Mouse (Mus musculus) embryonic facial prominence, embryonic 14.5 days (tissue): Measurements from ENCODE around the gene 4933415A04Rik. TPM values are rescaled to one million over a fixed set of nuclear protein-coding genes. Genes with fewer than 3 reads are reported as not detected.

Source experiments
- ATAC-seq: fragments of 200-750 bp; cut with Nextera tagmentation; 2 replicates; pipeline ENCODE4 v1.8.0; 2017; ENCODE audit warnings: low read depth, moderate number of reproducible peaks, moderate TSS enrichment
- DNase-seq: peaks from one replicate; pipeline ENCODE4 v3.0.0-alpha.2; 2015; ENCODE audit warnings: low spot score
- H3K27ac ChIP-seq: fragments of 300-500 bp; sonication (generic); replicated peaks from 2 replicates; pipeline ENCODE4 v1.5.1; 2014; ENCODE audit warnings: low read depth, mild to moderate bottlenecking, low read length, moderate library complexity
- H3K27me3 ChIP-seq: fragments of 300-500 bp; sonication (generic); replicated peaks from 2 replicates; pipeline ENCODE4 v1.6.1; 2014; ENCODE audit warnings: low read length; ENCODE audit not compliant: control insufficient read depth, insufficient read depth
- H3K36me3 ChIP-seq: fragments of 300-500 bp; sonication (generic); 2 replicates; pipeline ENCODE4 v1.6.1; 2014; ENCODE audit warnings: low read length, mixed read lengths; ENCODE audit not compliant: control insufficient read depth, insufficient read depth
- H3K4me1 ChIP-seq: fragments of 300-500 bp; sonication (generic); 2 replicates; pipeline ENCODE4 v1.6.1; 2014; ENCODE audit warnings: antibody characterized with exemption, low read length; ENCODE audit not compliant: control insufficient read depth, insufficient read depth
- H3K4me2 ChIP-seq: fragments of 300-500 bp; sonication (generic); 2 replicates; pipeline ENCODE4 v1.6.1; 2014; ENCODE audit warnings: low read depth, mild to moderate bottlenecking, low read length, moderate library complexity, mixed read lengths
- H3K4me3 ChIP-seq: fragments of 300-500 bp; sonication (generic); 2 replicates; pipeline ENCODE4 v1.5.1; 2014; ENCODE audit warnings: low read depth, mild to moderate bottlenecking, low read length
- H3K9ac ChIP-seq: fragments of 300-500 bp; sonication (generic); 2 replicates; pipeline ENCODE4 v1.6.1; 2014; ENCODE audit warnings: low read depth, mild to moderate bottlenecking, low read length, moderate library complexity, mixed read lengths
- H3K9me3 ChIP-seq: fragments of 300-500 bp; sonication (generic); 2 replicates; pipeline ENCODE4 v1.6.1; 2016; ENCODE audit warnings: low read length; ENCODE audit not compliant: control insufficient read depth
- WGBS: fragments of 180-500 bp; shearing (Covaris S2); extraction: QIAGEN DNeasy Blood & Tissue Kit; methylation state at CpG from one replicate; pipeline ENCODE4 v1.1.7; 2014; 5-methylcytosine and 5-hydroxymethylcytosine counted together
- polyA plus RNA-seq: library from polyadenylated mRNA; unstranded; fragments of >200 nt; fragmentation: Nextera tagmentation; extraction: Ambion mirVana; gene quantifications from 2 replicates; pipeline ENCODE4 v1.2.1, GENCODE M21; 2014

4933415A04Rik gene
- polyA plus RNA-seq, 1 experiment from 2014 or later, result 2.2 TPM

DNA sequence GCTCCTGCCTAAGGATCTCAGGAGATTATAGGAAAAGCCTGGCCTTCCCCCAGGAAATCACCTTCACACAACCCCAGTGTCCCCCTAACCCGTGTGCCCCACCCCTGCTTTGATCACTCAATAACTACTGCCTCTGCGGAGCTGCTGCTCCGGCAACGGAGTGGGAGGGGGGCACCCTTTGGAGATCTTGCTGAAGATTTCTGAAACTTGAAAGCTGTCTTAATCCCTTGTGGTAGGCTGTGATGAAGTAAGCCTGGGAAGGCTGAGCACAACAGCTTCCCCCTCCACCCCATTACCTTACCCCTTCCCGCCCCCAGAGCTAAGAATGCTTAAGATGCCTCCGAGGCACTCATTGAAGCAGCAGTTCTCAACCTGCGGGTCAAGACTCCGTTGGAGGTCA lies 21.0 kb upstream of the 4933415A04Rik start:
- no peaks in the 10 kb centered on the region for H3K36me3 ChIP-seq
- H3K27ac ChIP-seq, result 0 out of 2 replicates have a peak overlapping the region, but pooled peaks have one; percentile 9
- H3K4me3 ChIP-seq, result no peak overlapping the region
- H3K4me1 ChIP-seq, result peaks cover 8% of the 10 kb centered on the region
- no peaks in the 10 kb centered on the region for H3K9me3 ChIP-seq
- no peaks in the 10 kb centered on the region for H3K27me3 ChIP-seq
- H3K9ac ChIP-seq, result no peak overlapping the region
- peak; percentile 39 for ATAC-seq
- peak; percentile 55 for DNase-seq
- 7% methylated on average over 8 of the region's 8 CpGs for WGBS
- peak overlapping the region; percentile 0; the same call in 1 of the 2 replicates for H3K4me2 ChIP-seq

DNA sequence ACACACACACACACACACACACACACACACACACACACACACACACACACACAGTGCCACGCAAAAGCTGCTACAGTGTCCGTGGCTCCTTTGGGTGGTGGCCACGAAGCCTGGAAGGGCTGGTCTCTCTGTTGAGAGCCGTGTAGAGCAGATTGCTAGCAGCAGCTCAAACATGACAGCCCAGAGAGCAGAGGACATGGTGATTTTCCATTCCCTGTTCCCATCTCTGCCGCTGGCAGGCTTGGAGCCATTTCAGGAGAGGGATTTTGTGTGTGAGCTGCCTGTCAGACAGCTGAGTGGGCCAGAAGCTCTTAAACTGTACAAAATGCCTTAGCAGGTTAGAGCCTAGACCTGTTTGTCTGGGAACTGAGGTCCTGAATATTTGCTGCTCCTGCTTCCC lies 20.1 kb upstream of the 4933415A04Rik start:
- no peak for DNase-seq
- peak overlapping the region; percentile 18; the same call in 1 of the 2 replicates for H3K27ac ChIP-seq
- H3K27me3 ChIP-seq, result no peaks in the 10 kb centered on the region
- 41% methylated on average over 4 of the region's 5 CpGs for WGBS
- no peak overlapping the region for H3K4me2 ChIP-seq
- peaks cover 8% of the 10 kb centered on the region for H3K4me1 ChIP-seq
- H3K9ac ChIP-seq, result no peak overlapping the region
- ATAC-seq, result no peak
- H3K9me3 ChIP-seq, result no peaks in the 10 kb centered on the region
- H3K4me3 ChIP-seq, result no peak overlapping the region
- H3K36me3 ChIP-seq, result no peaks in the 10 kb centered on the region

DNA sequence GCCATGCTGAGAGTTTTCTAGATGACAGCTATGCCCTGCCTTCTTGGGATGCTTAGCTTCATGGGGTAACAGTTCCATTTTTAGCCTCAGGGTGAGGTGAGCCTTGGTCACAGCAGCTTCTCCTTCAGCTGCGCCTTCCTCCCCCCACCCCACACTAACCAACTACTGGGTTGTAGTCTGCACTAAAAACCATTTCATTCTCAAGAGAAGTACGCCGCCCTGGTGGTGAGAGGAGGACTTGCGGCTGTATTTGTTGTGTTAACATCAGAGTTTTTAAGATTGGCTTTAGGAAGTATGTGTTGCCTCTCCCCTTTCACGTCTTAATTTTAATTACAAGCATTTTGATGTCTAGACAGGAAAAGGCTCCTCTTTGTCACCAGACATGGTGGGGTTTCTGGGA lies 18.6 kb upstream of the 4933415A04Rik start:
- Histone ChIP-seq H3K4me3 (no peak overlapping the region), H3K4me2 (no peak overlapping the region), H3K9me3 (no peaks in the 10 kb centered on the region), H3K9ac (no peak overlapping the region), H3K36me3 (no peaks in the 10 kb centered on the region), H3K27ac (no peak overlapping the region), H3K4me1 (peaks cover 8% of the 10 kb centered on the region), H3K27me3 (no peaks in the 10 kb centered on the region)
- ATAC-seq, result no peak
- no peak for DNase-seq
- 63% methylated on average over 5 of the region's 5 CpGs for WGBS

DNA sequence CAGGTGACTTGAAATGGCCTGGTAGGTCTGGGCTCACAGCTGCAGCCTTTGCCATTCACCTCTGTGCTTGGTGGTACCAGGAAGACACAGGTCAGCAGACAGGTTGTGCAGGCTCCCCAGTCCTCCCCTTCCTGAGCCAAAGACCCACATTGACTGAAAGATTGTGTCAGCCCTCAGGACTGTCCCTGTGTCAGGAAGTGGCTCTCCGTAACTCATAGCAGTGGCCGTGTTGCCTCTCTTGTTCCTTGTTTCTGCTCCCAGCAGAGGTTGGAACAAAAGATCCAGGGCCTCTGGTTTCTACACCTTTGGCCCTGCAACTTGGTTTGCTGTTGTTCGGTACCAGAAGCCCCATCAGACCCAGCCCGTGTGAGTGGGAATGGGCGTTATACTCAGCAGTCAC lies 17.7 kb upstream of the 4933415A04Rik start:
- H3K27ac ChIP-seq, result peak overlapping the region; percentile 73
- WGBS, result 86% methylated on average over 5 of the region's 5 CpGs
- H3K4me3 ChIP-seq, result no peak overlapping the region
- peaks cover 6% of the 10 kb centered on the region for H3K4me1 ChIP-seq
- no peaks in the 10 kb centered on the region for H3K27me3 ChIP-seq
- no peak overlapping the region for H3K9ac ChIP-seq
- no peaks in the 10 kb centered on the region for H3K9me3 ChIP-seq
- DNase-seq (no peak), ATAC-seq (no peak)
- no peaks in the 10 kb centered on the region for H3K36me3 ChIP-seq
- no peak overlapping the region for H3K4me2 ChIP-seq

DNA sequence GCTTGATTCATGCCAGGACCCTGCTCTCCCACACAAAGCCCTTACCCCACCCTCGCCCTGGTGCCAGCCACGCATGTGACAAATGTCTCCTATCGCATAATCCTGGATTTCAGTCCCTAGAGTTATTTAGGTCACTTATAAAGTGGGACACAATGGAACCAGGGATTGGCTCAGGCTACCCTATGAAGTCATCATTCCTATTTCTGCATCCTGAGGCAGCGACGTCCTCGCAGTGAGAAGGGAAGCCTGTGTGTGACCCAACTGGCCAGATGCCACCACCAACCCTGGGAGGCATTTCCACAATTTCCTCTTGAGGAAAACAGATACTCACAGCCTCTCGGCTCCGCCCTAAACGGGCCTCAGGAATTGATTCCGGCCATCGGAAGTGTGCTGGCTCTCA lies 17.2 kb upstream of the 4933415A04Rik start:
- peak; percentile 56; the same call in 1 of the 2 replicates for ATAC-seq
- H3K27ac ChIP-seq, result peak overlapping the region; percentile 73
- DNase-seq, result peak; percentile 76
- no peak overlapping the region for H3K9ac ChIP-seq
- no peaks in the 10 kb centered on the region for H3K27me3 ChIP-seq
- H3K4me2 ChIP-seq, result no peak overlapping the region
- 64% methylated on average over 11 of the region's 11 CpGs for WGBS
- no peaks in the 10 kb centered on the region for H3K36me3 ChIP-seq
- H3K4me3 ChIP-seq, result no peak overlapping the region
- no peaks in the 10 kb centered on the region for H3K9me3 ChIP-seq
- peaks cover 6% of the 10 kb centered on the region for H3K4me1 ChIP-seq

DNA sequence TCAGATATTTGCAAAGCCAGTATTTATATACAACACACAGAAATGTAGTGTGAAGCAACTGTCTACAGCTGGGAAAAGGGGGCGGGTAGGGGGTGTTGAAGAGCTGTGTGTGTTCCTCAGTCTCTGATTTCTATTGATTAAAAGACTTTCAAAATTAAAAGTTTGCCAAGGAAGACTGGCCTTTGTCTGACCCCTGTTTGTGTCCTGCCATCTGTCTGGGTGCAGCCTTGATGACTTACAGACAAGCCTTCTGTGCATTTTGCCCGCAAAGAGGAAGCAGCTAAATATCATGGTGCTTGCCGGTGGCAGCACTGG lies 11.8 kb upstream of the 4933415A04Rik start:
- Histone ChIP-seq H3K36me3 (no peaks in the 10 kb centered on the region; the same call in 1 of the 2 replicates), H3K4me2 (no peak overlapping the region), H3K27ac (peak overlapping the region; percentile 46; the same call in 1 of the 2 replicates), H3K4me1 (peaks cover 9% of the 10 kb centered on the region), H3K9ac (no peak overlapping the region), H3K9me3 (no peaks in the 10 kb centered on the region), H3K27me3 (no peaks in the 10 kb centered on the region), H3K4me3 (no peak overlapping the region)
- WGBS, result 20% methylated on average over 3 of the region's 3 CpGs
- ATAC-seq (peak; percentile 17; the same call in 1 of the 2 replicates), DNase-seq (no peak)

DNA sequence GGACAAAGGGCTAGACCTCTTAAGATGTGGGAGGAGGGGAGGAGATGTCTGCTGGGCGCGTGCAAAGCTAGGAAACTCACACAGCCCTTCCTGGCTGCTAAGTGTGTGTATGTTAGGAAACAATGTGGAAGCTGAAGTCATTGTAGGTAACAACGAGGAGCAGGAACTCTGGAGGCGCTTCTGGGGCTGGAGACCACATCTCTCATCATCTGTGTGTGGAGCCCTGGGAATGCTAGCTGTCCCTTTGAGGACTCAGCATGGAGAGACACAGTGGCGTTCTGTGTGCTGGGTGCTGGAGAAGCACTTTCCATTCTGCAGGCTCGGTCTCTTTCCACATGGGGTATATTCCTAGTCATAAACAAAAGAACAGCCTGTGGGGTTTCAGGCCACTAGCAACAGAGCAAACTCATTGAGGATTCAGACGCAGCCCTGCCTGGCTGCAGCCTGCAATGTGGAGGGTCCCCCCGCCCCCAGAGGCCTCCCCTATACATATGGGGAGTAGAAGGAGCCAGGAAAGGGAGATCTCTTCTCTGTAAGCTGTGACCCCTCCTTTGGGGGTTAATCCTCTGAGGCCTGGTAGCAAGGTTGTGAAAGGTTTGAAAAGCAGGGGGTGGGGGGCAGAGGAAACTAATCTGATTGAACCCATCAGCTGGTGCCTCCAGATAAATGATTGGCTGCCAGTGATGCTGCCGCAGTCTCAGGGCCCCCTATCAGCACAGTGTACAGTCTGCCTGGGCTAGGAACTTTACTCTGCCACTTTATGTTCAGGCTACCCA lies 11.3 kb upstream of the 4933415A04Rik start:
- WGBS, result 11% methylated on average over 9 of the region's 9 CpGs
- Histone ChIP-seq H3K9ac (no peak overlapping the region; the same call in none of the 2 replicates), H3K27me3 (no peaks in the 10 kb centered on the region), H3K4me3 (no peak overlapping the region), H3K9me3 (no peaks in the 10 kb centered on the region), H3K4me1 (peaks cover 9% of the 10 kb centered on the region), H3K4me2 (no peak overlapping the region), H3K36me3 (no peaks in the 10 kb centered on the region; the same call in 1 of the 2 replicates), H3K27ac (peak overlapping the region; percentile 46)
- ATAC-seq, result peak; percentile 62
- DNase-seq, result peak; percentile 31

DNA sequence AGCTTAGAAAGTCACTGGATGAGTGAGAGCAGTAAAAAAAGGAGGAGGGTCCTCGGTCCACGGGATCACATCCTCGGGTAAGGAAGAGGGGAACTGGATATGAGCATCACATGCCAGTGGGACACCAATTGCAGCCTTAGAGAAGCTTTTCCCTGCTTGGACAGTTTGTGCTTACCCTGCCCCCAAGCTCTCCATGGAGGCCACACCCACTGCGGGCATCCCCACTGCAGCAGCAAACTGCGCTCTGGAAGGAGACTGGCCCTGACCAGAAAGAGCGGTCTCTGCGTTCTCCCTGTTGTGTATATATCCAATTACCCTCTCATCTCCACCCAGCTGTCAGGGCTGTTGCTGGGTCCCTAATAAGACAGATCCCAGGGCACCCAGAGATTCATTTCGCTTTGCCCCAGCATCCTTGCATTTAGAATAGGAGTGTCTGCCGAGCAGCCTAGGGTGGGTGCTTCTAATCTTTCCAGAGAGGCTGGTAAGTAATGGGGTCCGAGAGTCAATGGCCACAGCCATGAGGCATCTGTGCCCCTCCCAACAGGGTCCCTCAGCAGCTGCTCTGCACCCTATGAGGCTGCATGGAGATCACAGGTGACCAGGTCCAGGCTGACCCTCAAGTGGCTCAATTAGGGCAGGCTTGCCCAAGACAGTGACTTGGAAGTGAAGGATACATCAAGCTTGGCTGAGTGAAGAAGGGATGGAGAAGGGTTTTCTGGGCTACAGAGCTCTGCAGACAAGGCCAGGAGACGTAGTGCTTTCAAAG lies 8.9 kb upstream of the 4933415A04Rik start:
- H3K27ac ChIP-seq, result no peak overlapping the region
- H3K9ac ChIP-seq, result no peak overlapping the region
- WGBS, result 53% methylated on average over 11 of the region's 11 CpGs
- H3K4me1 ChIP-seq, result peaks cover 9% of the 10 kb centered on the region
- no peaks in the 10 kb centered on the region for H3K27me3 ChIP-seq
- no peak overlapping the region for H3K4me3 ChIP-seq
- peak; percentile 35 for ATAC-seq
- no peaks in the 10 kb centered on the region; the same call in 1 of the 2 replicates for H3K36me3 ChIP-seq
- no peak for DNase-seq
- no peaks in the 10 kb centered on the region for H3K9me3 ChIP-seq
- no peak overlapping the region for H3K4me2 ChIP-seq
